Mouse (Mus musculus) stomach, embryonic 14.5 days (tissue): ENCODE measurements at regions not wholly inside any gene's neighbourhood (a gene's known extent, or its start where the extent isn't known, plus 50 kb on each side); places are given as distances from the start of the nearest gene placed in this dataset.

Source experiments
- ATAC-seq: fragments of 200-750 bp; cut with Nextera tagmentation; 2 replicates; pipeline ENCODE4 v1.8.0; 2017; ENCODE audit warnings: low read depth, moderate TSS enrichment; ENCODE audit not compliant: insufficient number of reproducible peaks, insufficient read depth, low FRiP score
- H3K27ac ChIP-seq: fragments of 300-500 bp; sonication (generic); 2 replicates; pipeline ENCODE4 v1.5.1; 2014; ENCODE audit warnings: mild to moderate bottlenecking, low read length, moderate library complexity, mixed read lengths
- H3K27me3 ChIP-seq: fragments of 300-500 bp; sonication (generic); 2 replicates; pipeline ENCODE4 v1.6.1; 2014; ENCODE audit warnings: low read length, control low read depth, mixed read lengths; ENCODE audit not compliant: control insufficient read depth, insufficient read depth
- H3K36me3 ChIP-seq: fragments of 300-500 bp; sonication (generic); 2 replicates; pipeline ENCODE4 v1.6.1; 2014; ENCODE audit warnings: mild to moderate bottlenecking, control low read depth, low read length, moderate library complexity, mixed read lengths; ENCODE audit not compliant: control insufficient read depth, insufficient read depth
- H3K4me1 ChIP-seq: fragments of 300-500 bp; sonication (generic); 2 replicates; pipeline ENCODE4 v1.6.1; 2014; ENCODE audit warnings: low read length, control low read depth, mixed read lengths; ENCODE audit not compliant: control insufficient read depth, insufficient read depth
- H3K4me2 ChIP-seq: fragments of 300-500 bp; sonication (generic); replicated peaks from 2 replicates; pipeline ENCODE4 v1.6.1; 2014; ENCODE audit warnings: low read depth, low read length, control low read depth
- H3K4me3 ChIP-seq: fragments of 300-500 bp; sonication (generic); 2 replicates; pipeline ENCODE4 v1.5.1; 2014; ENCODE audit warnings: low read depth, low read length, control low read depth
- H3K9ac ChIP-seq: fragments of 300-500 bp; sonication (generic); replicated peaks from 2 replicates; pipeline ENCODE4 v1.6.1; 2014; ENCODE audit warnings: low read depth, mild to moderate bottlenecking, control low read depth, low read length, moderate library complexity, mixed read lengths
- H3K9me3 ChIP-seq: fragments of 300-500 bp; sonication (generic); 2 replicates; pipeline ENCODE4 v1.6.1; 2016; ENCODE audit warnings: low read depth, low read length, control low read depth; ENCODE audit not compliant: control insufficient read depth
- WGBS: fragments of 180-500 bp; shearing (Covaris S2); extraction: QIAGEN DNeasy Blood & Tissue Kit; methylation state at CpG from one replicate; pipeline ENCODE4 v1.1.7; 2014; 5-methylcytosine and 5-hydroxymethylcytosine counted together

DNA sequence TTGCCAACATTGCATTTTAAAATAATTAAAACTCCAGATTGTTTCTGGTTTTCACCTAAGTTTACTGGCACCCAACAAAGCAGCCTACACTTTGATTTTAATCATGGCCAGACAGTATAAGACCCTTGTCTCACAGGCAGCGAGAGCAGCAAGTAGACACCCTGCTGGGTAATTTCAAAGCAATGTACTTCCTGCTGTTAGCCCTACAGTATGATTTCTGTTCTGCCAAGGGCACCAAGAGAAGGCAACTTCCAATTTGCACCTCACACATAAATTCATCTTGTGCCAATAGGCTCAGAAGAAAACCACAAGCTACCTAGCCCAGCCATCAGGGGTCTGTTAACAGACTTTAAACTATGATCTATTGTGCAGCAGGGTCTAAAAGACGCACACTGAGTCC, 186.7 kb upstream of the Hand2 start:
- WGBS: 59% methylated on average over 2 of the region's 2 CpGs
- no peaks in the 10 kb centered on the region for H3K9me3 ChIP-seq
- H3K36me3 ChIP-seq: no peaks in the 10 kb centered on the region
- H3K4me3 ChIP-seq: no peak overlapping the region
- no peak overlapping the region for H3K9ac ChIP-seq
- ATAC-seq: no peak
- no peak overlapping the region for H3K4me2 ChIP-seq
- H3K4me1 ChIP-seq: no peaks in the 10 kb centered on the region
- no peak overlapping the region for H3K27ac ChIP-seq
- no peaks in the 10 kb centered on the region for H3K27me3 ChIP-seq

DNA sequence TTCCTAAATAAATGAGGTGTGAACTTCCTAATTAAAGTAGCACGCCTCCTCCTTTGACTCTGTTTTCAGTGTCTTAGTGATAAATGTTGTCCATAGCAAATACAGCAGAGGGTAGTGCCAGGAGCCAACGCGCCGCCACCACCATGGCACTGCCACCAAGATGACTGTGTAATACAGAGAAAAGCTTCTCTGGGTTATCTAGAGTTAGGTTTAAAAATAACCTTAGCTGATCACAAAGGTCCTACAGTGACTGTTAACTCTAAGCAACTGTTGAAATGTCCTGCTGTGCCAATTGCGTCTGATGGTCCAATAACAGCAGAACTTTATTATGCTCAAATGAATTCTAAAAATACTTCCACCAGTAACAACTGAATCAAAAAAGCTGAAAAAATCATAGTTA, 186.1 kb upstream of the Hand2 start:
- H3K27ac ChIP-seq: no peak overlapping the region
- H3K4me1 ChIP-seq: no peaks in the 10 kb centered on the region
- no peak for ATAC-seq
- no peaks in the 10 kb centered on the region for H3K9me3 ChIP-seq
- H3K27me3 ChIP-seq: no peaks in the 10 kb centered on the region
- H3K36me3 ChIP-seq: no peaks in the 10 kb centered on the region
- 89% methylated on average over 5 of the region's 5 CpGs for WGBS
- no peak overlapping the region for H3K4me3 ChIP-seq
- no peak overlapping the region for H3K4me2 ChIP-seq
- H3K9ac ChIP-seq: no peak overlapping the region

DNA sequence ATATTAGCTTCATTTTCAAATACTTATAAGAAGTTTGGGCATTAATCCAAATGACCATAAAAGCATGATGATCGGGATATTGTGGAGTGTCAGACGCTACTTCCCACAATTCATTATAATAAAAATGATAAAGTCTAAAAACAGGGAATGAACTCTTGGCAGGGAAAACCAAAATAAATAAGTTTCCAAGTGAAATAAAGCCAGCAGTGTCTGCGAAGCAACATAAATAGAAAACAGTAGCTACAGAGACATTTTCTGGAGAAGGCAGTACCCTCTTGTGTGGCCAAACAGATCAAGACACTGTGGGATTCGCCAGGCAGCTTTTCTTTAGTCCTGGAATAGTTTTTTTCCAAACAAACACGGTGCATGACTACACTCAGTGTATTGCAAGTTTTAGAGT, 172.7 kb upstream of the Hand2 start:
- WGBS: 65% methylated on average over 5 of the region's 5 CpGs
- Histone ChIP-seq H3K4me2 (no peak overlapping the region), H3K27ac (no peak overlapping the region), H3K4me3 (no peak overlapping the region), H3K4me1 (no peaks in the 10 kb centered on the region), H3K36me3 (no peaks in the 10 kb centered on the region), H3K27me3 (no peaks in the 10 kb centered on the region), H3K9me3 (no peaks in the 10 kb centered on the region), H3K9ac (no peak overlapping the region)
- no peak for ATAC-seq

DNA sequence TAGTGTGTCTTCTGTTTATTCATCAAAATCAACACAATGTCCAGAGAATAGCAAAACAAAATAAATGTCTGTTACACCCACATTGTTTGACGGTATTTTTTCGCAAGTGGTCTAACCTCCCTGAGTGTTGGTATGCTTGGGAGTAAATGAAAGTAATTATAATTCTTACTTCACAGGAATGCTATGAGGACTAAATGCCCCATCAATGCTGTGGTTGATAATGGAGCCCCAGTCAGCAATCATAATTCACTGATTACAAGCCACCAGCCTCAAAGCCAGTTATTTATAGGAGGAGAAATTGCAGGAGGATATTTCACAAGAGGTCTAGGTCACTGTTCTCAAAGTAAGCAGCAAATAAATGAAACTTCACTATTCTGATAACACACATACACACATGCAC, 129.6 kb upstream of the Hand2 start:
- no peak for ATAC-seq
- Histone ChIP-seq H3K27me3 (no peaks in the 10 kb centered on the region), H3K9me3 (no peaks in the 10 kb centered on the region), H3K27ac (no peak overlapping the region), H3K36me3 (no peaks in the 10 kb centered on the region), H3K4me1 (no peaks in the 10 kb centered on the region), H3K4me3 (no peak overlapping the region), H3K4me2 (no peak overlapping the region), H3K9ac (no peak overlapping the region)
- 67% methylated on average over 2 of the region's 2 CpGs for WGBS

GRCm38 (mm10) chr8:57200280-57200679, 120.5 kb upstream of the Hand2 start:
- H3K4me2 ChIP-seq: no peak overlapping the region
- H3K9me3 ChIP-seq: no peaks in the 10 kb centered on the region
- H3K9ac ChIP-seq: no peak overlapping the region
- no peak overlapping the region for H3K4me3 ChIP-seq
- no peak for ATAC-seq
- 84% methylated on average over 8 of the region's 8 CpGs for WGBS
- no peaks in the 10 kb centered on the region for H3K4me1 ChIP-seq
- H3K27ac ChIP-seq: no peak overlapping the region
- H3K36me3 ChIP-seq: no peaks in the 10 kb centered on the region
- no peaks in the 10 kb centered on the region for H3K27me3 ChIP-seq

DNA sequence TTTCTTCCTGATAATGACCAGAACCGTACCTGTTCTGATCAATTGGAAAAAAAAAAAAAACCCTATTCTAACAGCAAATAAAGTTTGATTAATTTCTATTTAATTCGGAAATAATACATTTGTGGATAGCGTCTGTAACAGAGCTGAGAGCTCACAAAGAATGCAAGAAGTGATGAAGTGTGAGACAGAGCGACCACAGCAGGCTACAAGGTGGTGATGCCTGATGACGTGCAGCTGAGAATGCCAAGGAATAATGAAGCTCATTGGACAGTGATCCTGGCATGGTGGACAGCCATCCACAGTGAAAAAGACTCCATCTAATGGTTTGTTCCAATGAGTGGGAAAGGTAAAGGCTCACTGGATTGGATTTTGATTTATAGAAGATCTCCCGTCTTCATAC, 111.2 kb upstream of the Hand2 start:
- Histone ChIP-seq H3K27me3 (no peaks in the 10 kb centered on the region), H3K27ac (no peak overlapping the region), H3K9me3 (no peaks in the 10 kb centered on the region), H3K36me3 (no peaks in the 10 kb centered on the region), H3K4me1 (peaks cover 5% of the 10 kb centered on the region; the same call in 1 of the 2 replicates), H3K9ac (no peak overlapping the region), H3K4me2 (no peak overlapping the region), H3K4me3 (no peak overlapping the region)
- 83% methylated on average over 6 of the region's 6 CpGs for WGBS
- no peak for ATAC-seq

DNA sequence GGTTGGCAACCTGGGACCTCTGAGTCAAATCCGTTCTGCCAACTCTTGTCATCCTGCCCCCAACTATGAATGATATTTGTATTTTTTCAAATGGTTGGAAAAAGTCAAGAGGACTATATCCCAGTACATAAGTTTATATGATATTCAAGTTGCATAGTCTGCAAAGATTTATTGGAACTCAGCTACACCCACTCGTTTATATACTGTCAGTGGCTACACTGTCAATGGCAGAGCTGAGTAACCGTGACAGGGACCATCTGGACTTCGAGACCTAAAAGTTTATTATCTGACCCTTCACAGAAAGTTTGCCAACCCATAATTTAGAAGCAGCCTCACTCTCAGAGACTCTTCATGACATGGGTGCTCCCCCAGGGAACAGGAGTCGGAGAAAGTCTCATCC, 107.7 kb upstream of the Hand2 start:
- Histone ChIP-seq H3K36me3 (no peaks in the 10 kb centered on the region), H3K4me3 (no peak overlapping the region), H3K27ac (peak overlapping the region; percentile 52; the same call in 1 of the 2 replicates), H3K27me3 (no peaks in the 10 kb centered on the region), H3K9ac (no peak overlapping the region), H3K9me3 (no peaks in the 10 kb centered on the region), H3K4me2 (no peak overlapping the region), H3K4me1 (peaks cover 5% of the 10 kb centered on the region; the same call in 1 of the 2 replicates)
- ATAC-seq: no peak
- 27% methylated on average over 5 of the region's 5 CpGs for WGBS

DNA sequence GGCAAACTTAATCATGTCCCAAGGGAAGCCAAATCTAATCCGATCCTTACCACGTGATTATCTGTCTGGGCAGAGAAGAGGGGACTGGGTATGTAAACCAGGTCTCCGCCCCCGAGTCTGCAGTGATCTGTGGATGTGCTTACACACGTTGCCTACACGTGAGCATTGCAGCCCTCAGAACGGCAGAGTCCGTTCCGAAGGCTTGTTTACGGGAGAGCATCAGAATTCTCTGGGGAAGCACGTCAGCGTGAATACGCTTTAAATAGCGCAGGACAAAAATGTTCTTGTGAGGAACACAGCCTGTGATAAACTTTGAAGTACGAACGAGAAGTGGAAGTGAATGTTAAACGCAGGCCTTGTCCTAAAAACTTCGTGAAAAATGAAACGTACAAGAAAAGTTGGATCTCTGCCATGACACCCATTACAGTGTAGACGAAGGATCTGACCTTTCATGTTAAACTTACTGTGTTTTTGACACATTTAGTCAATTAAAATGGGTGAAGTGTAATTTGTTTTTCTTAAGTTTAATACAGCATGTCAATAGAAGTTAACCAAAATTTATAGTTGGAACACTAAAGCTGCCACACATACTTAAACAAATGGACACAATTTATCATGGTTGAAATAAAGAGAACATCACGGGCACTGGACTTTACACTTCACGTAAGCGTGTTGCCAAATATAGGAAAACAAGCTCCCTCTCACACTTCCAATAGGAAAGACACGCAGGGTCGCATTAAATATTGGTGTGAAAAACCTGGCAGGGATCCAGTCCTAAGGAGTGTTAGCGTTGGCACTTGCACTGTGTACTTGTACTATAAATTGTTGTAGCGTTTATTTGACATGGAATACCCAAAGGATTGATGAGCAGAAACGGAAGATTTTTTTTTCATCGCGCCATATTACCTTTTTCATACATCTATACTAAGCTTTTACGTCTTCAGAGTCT, 106.5 kb upstream of the Hand2 start:
- 31% methylated on average over 31 of the region's 31 CpGs for WGBS
- peak; percentile 78; the same call in 1 of the 2 replicates for ATAC-seq
- H3K4me2 ChIP-seq: peak overlapping the region; percentile 45
- no peaks in the 10 kb centered on the region for H3K27me3 ChIP-seq
- no peaks in the 10 kb centered on the region for H3K9me3 ChIP-seq
- peaks cover 5% of the 10 kb centered on the region; the same call in 1 of the 2 replicates for H3K4me1 ChIP-seq
- no peaks in the 10 kb centered on the region for H3K36me3 ChIP-seq
- 0 out of 2 replicates have a peak overlapping the region, but pooled peaks have one; percentile 4 for H3K4me3 ChIP-seq
- H3K27ac ChIP-seq: peak overlapping the region; percentile 52
- no peak overlapping the region for H3K9ac ChIP-seq
